Mouse (Mus musculus) intestine, embryonic 14.5 days (tissue): ENCODE results near the gene Aanat. TPM values are rescaled to one million over a fixed set of nuclear protein-coding genes. Genes with fewer than 3 reads are reported as not detected.

ENCODE experiments used
- ATAC-seq: fragments of 200-750 bp; cut with Nextera tagmentation; replicated peaks from 2 replicates; pipeline ENCODE4 v1.8.0; 2017; ENCODE audit warnings: low read depth, moderate number of reproducible peaks, moderate TSS enrichment, moderate library complexity; ENCODE audit not compliant: low FRiP score, low TSS enrichment
- DNase-seq: peaks from one replicate; pipeline ENCODE4 v3.0.0-alpha.2; 2018; ENCODE audit warnings: low spot score
- H3K27ac ChIP-seq: fragments of 300-500 bp; sonication (generic); 2 replicates; pipeline ENCODE4 v1.5.1; 2014; ENCODE audit warnings: low read depth, mild to moderate bottlenecking, control low read depth
- H3K27me3 ChIP-seq: fragments of 300-500 bp; sonication (generic); replicated peaks from 2 replicates; pipeline ENCODE4 v1.6.1; 2014; ENCODE audit warnings: low read length, control low read depth; ENCODE audit not compliant: control insufficient read depth, insufficient read depth
- H3K36me3 ChIP-seq: fragments of 300-500 bp; sonication (generic); 2 replicates; pipeline ENCODE4 v1.6.1; 2014; ENCODE audit warnings: low read length, control low read depth; ENCODE audit not compliant: control insufficient read depth, insufficient read depth
- H3K4me1 ChIP-seq: fragments of 300-500 bp; sonication (generic); replicated peaks from 2 replicates; pipeline ENCODE4 v1.6.1; 2014; ENCODE audit warnings: low read length, control low read depth, mixed read lengths; ENCODE audit not compliant: control insufficient read depth, insufficient read depth
- H3K4me2 ChIP-seq: fragments of 300-500 bp; sonication (generic); 2 replicates; pipeline ENCODE4 v1.6.1; 2014; ENCODE audit warnings: low read length
- H3K4me3 ChIP-seq: fragments of 300-500 bp; sonication (generic); 2 replicates; pipeline ENCODE4 v1.5.1; 2014; ENCODE audit warnings: low read depth, low read length, control low read depth, mixed read lengths
- H3K9ac ChIP-seq: fragments of 300-500 bp; sonication (generic); 2 replicates; pipeline ENCODE4 v1.6.1; 2014; ENCODE audit warnings: mild to moderate bottlenecking, low read length
- H3K9me3 ChIP-seq: fragments of 300-500 bp; sonication (generic); 2 replicates; pipeline ENCODE4 v1.6.1; 2016; ENCODE audit warnings: low read length, control low read depth; ENCODE audit not compliant: control insufficient read depth
- WGBS: fragments of 180-500 bp; shearing (Covaris S2); extraction: QIAGEN DNeasy Blood & Tissue Kit; methylation state at CpG from one replicate; pipeline ENCODE4 v1.1.7; 2014; 5-methylcytosine and 5-hydroxymethylcytosine counted together
- polyA plus RNA-seq: library from polyadenylated mRNA; unstranded; fragments of >200 nt; fragmentation: Nextera tagmentation; extraction: Ambion mirVana; gene quantifications from 2 replicates; pipeline ENCODE4 v1.2.1, GENCODE M21; 2014

Aanat gene
- polyA plus RNA-seq, 1 experiment from 2014 or later, result not detected

GRCm38 (mm10) chr11:116646771-116647170 lies 60.5 kb downstream of the Aanat start:
- Histone ChIP-seq H3K27me3 (no peaks in the 10 kb centered on the region), H3K9ac (no peak overlapping the region), H3K4me1 (peaks cover 35% of the 10 kb centered on the region), H3K36me3 (no peaks in the 10 kb centered on the region), H3K4me3 (no peak overlapping the region), H3K27ac (peak overlapping the region; percentile 74; the same call in 1 of the 2 replicates), H3K9me3 (no peaks in the 10 kb centered on the region), H3K4me2 (no peak overlapping the region)
- DNase-seq (no peak), ATAC-seq (no peak)
- 84% methylated on average over 7 of the region's 7 CpGs for WGBS

Other genes starting within 250 kb of the Aanat start
- 14.6 and 19.9 TPM in 2 replicates for gene Rnf157, start 173.4 kb upstream of the Aanat start, polyA plus RNA-seq
- gene Ubald2, start 152.3 kb upstream of the Aanat start, polyA plus RNA-seq, result 76.2 and 78.5 TPM in 2 replicates
- 0.15 and 0.22 TPM in 2 replicates for gene Qrich2, start 120.2 kb upstream of the Aanat start, polyA plus RNA-seq
- 207 and 208 TPM in 2 replicates for gene Prpsap1, start 92.2 kb upstream of the Aanat start, polyA plus RNA-seq
- 2.1 and 4.5 TPM in 2 replicates for gene Sphk1, start 55.5 kb upstream of the Aanat start, polyA plus RNA-seq
- 9.7 and 9.8 TPM in 2 replicates for gene Ube2o, start 5.0 kb upstream of the Aanat start, polyA plus RNA-seq
- gene Rhbdf2, start 40.6 kb downstream of the Aanat start, polyA plus RNA-seq, result 5.7 and 5.9 TPM in 2 replicates
- 0.75 and 1.8 TPM in 2 replicates for gene Prcd, start 67.1 kb downstream of the Aanat start, polyA plus RNA-seq
- 14.5 and 16.4 TPM in 2 replicates for gene Cygb, start 67.9 kb downstream of the Aanat start, polyA plus RNA-seq
- gene St6galnac1, start 189.1 kb downstream of the Aanat start, polyA plus RNA-seq, result not detected in 2 replicates
- 22.6 and 23.8 TPM in 2 replicates for gene Mxra7, start 241.6 kb downstream of the Aanat start, polyA plus RNA-seq